13 mouse cellular contexts compared by ENCODE assay signal in genomic region chr11:115768896-115769295, GRCm38 (mm10). TPM values are rescaled to one million over a fixed set of nuclear protein-coding genes. Genes with fewer than 3 reads are reported as not detected.
DNase-seq lines count a peak whose midpoint lies in the region; ATAC-seq and TF ChIP-seq lines count a peak whose summit lies in the region.
"Had no signal": no experiment of that assay in that cellular context is flagged by ENCODE, and none has a peak within 500 bp of the region (broad histone marks: within the 10 kb centered on the region; RNA-seq: fewer than 3 reads in every experiment).

No protein-coding gene starts in this region.

- no peaks in the 10 kb centered on the region for H3K36me3 ChIP-seq in kidney, adult 2 months (ENCODE audit: control insufficient read depth, insufficient read depth, low read length)
- no peaks in the 10 kb centered on the region for H3K36me3 ChIP-seq in kidney, embryonic 14.5 days (ENCODE audit: control insufficient read depth, insufficient read depth, low read length)
- peaks cover 37% of the 10 kb centered on the region for H3K36me3 ChIP-seq in midbrain, embryonic 10.5 days
- no peaks in the 10 kb centered on the region for H3K36me3 ChIP-seq in midbrain, embryonic 16.5 days (ENCODE audit: control insufficient read depth, insufficient read depth, low read length)
- H3K36me3 ChIP-seq in neural tube, embryonic 12.5 days = no peaks in the 10 kb centered on the region
- no peaks in the 10 kb centered on the region for H3K36me3 ChIP-seq in intestine, embryonic 15.5 days

- 49% methylated on average over 3 of the region's 3 CpGs for whole genome bisulfite sequencing in kidney, adult 2 months
- 78% methylated on average over 3 of the region's 3 CpGs for WGBS in kidney, embryonic 14.5 days
- WGBS in midbrain, embryonic 10.5 days = 94% methylated on average over 3 of the region's 3 CpGs
- 82% methylated on average over 3 of the region's 3 CpGs for WGBS in midbrain, embryonic 16.5 days
- WGBS in neural tube, embryonic 12.5 days = 87% methylated on average over 3 of the region's 3 CpGs
- 91% methylated on average over 3 of the region's 3 CpGs for WGBS in intestine, embryonic 15.5 days

- H3K9me3 ChIP-seq in kidney, embryonic 14.5 days (ENCODE audit: control insufficient read depth, low read length) = no peaks in the 10 kb centered on the region
- H3K9me3 ChIP-seq in midbrain, embryonic 10.5 days (replicated peaks) = peaks cover 4% of the 10 kb centered on the region; the same call in 1 of the 2 replicates
- H3K9me3 ChIP-seq in midbrain, embryonic 16.5 days (replicated peaks; ENCODE audit: control insufficient read depth, low read length, poor library complexity, severe bottlenecking) = no peaks in the 10 kb centered on the region
- no peaks in the 10 kb centered on the region for H3K9me3 ChIP-seq in neural tube, embryonic 12.5 days
- H3K9me3 ChIP-seq in intestine, embryonic 15.5 days = no peaks in the 10 kb centered on the region

- peaks cover 13% of the 10 kb centered on the region; the same call in 1 of the 2 replicates for H3K4me1 ChIP-seq in kidney, adult 2 months (ENCODE audit: control insufficient read depth, insufficient read depth, low read length)
- peaks cover 24% of the 10 kb centered on the region for H3K4me1 ChIP-seq in kidney, embryonic 14.5 days (ENCODE audit: control insufficient read depth, insufficient read depth, low read length)
- peaks cover 44% of the 10 kb centered on the region for H3K4me1 ChIP-seq in midbrain, embryonic 10.5 days
- peaks cover 23% of the 10 kb centered on the region for H3K4me1 ChIP-seq in midbrain, embryonic 16.5 days (ENCODE audit: control insufficient read depth, insufficient read depth, low read length)
- peaks cover 21% of the 10 kb centered on the region for H3K4me1 ChIP-seq in neural tube, embryonic 12.5 days
- H3K4me1 ChIP-seq in intestine, embryonic 15.5 days (replicated peaks) = peaks cover 8% of the 10 kb centered on the region; the same call in 1 of the 2 replicates

- DNase-seq in gastrocnemius, adult 2 months = no peak
- no peak for DNase-seq in gastrocnemius, postnatal 25 days
- no peak for DNase-seq in kidney, adult 2 months
- DNase-seq in midbrain, embryonic 10.5 days (ENCODE audit: low spot score) = no peak
- DNase-seq: cerebellum, adult 9-11 months; gastrocnemius, postnatal 14 days; lung, adult 18-20 months; right cerebral cortex, adult 18-20 months had no signal

- no peak for ATAC-seq in kidney, embryonic 14.5 days (ENCODE audit: low FRiP score, low TSS enrichment)
- no peak for ATAC-seq in midbrain, embryonic 16.5 days
- ATAC-seq in neural tube, embryonic 12.5 days (ENCODE audit: low FRiP score, low read depth) = no peak
- no peak for ATAC-seq in intestine, embryonic 15.5 days
- ATAC-seq: intestine, postnatal 0 days had no signal

- no peaks in the 10 kb centered on the region for H3K27me3 ChIP-seq in kidney, adult 2 months (replicated peaks; ENCODE audit: control insufficient read depth, insufficient read depth, low read length)
- no peaks in the 10 kb centered on the region for H3K27me3 ChIP-seq in kidney, embryonic 14.5 days (ENCODE audit: control insufficient read depth, insufficient read depth, low read length)
- H3K27me3 ChIP-seq in midbrain, embryonic 10.5 days (ENCODE audit: low read depth, poor library complexity, severe bottlenecking) = no peaks in the 10 kb centered on the region
- no peaks in the 10 kb centered on the region for H3K27me3 ChIP-seq in midbrain, embryonic 16.5 days (ENCODE audit: control insufficient read depth, insufficient read depth, low read depth, low read length)
- H3K27me3 ChIP-seq in neural tube, embryonic 12.5 days (replicated peaks) = no peaks in the 10 kb centered on the region
- no peaks in the 10 kb centered on the region for H3K27me3 ChIP-seq in intestine, embryonic 15.5 days (replicated peaks)

- TF ChIP-seq POLR2A in kidney, adult 2 months (IDR thresholded peaks at IDR 0.05; ENCODE audit: low read depth, low read length) = no peak

- no peak overlapping the region for H3K9ac ChIP-seq in kidney, embryonic 14.5 days (ENCODE audit: low read depth, low read length)
- H3K9ac ChIP-seq in midbrain, embryonic 16.5 days (ENCODE audit: low read depth, low read length) = no peak overlapping the region
- no peak overlapping the region for H3K9ac ChIP-seq in neural tube, embryonic 12.5 days
- H3K9ac ChIP-seq in intestine, embryonic 15.5 days = no peak overlapping the region

- H3K4me2 ChIP-seq in kidney, embryonic 14.5 days (replicated peaks; ENCODE audit: low read depth, low read length) = no peak overlapping the region
- H3K4me2 ChIP-seq in midbrain, embryonic 16.5 days (ENCODE audit: low read length) = no peak overlapping the region
- 0 out of 2 replicates have a peak overlapping the region, but pooled peaks have one; percentile 9 for H3K4me2 ChIP-seq in neural tube, embryonic 12.5 days (replicated peaks)
- H3K4me2 ChIP-seq in intestine, embryonic 15.5 days (replicated peaks) = no peak overlapping the region

- intact Hi-C loops in gastrocnemius, adult 2 months (cut with DNase I) = no loop called here

- TF ChIP-seq CTCF in gastrocnemius, adult 2 months (IDR thresholded peaks at IDR 0.05) = no peak
- TF ChIP-seq CTCF in kidney, adult 2 months (conservative IDR thresholded peaks at IDR 0.05; ENCODE audit: insufficient read depth, insufficient read length, low read depth, low read length) = no peak

- peak overlapping the region; percentile 100 for H3K27ac ChIP-seq in gastrocnemius, adult 2 months
- peak overlapping the region; percentile 62 for H3K27ac ChIP-seq in kidney, adult 2 months (ENCODE audit: insufficient read depth, low read depth, low read length)
- H3K27ac ChIP-seq in kidney, embryonic 14.5 days (ENCODE audit: low read depth, low read length) = no peak overlapping the region; the same call in 1 of the 2 replicates
- peak overlapping the region; percentile 64; the same call in 1 of the 2 replicates for H3K27ac ChIP-seq in midbrain, embryonic 10.5 days (replicated peaks)
- H3K27ac ChIP-seq in midbrain, embryonic 16.5 days (ENCODE audit: low read length) = no peak overlapping the region
- no peak overlapping the region for H3K27ac ChIP-seq in neural tube, embryonic 12.5 days
- no peak overlapping the region; the same call in 1 of the 2 replicates for H3K27ac ChIP-seq in intestine, embryonic 15.5 days

- H3K4me3 ChIP-seq in gastrocnemius, adult 2 months = peak overlapping the region; percentile 84
- H3K4me3 ChIP-seq in kidney, adult 2 months (ENCODE audit: insufficient read depth, low read depth, low read length) = no peak overlapping the region
- no peak overlapping the region for H3K4me3 ChIP-seq in kidney, embryonic 14.5 days (ENCODE audit: low read length)
- no peak overlapping the region for H3K4me3 ChIP-seq in midbrain, embryonic 10.5 days
- H3K4me3 ChIP-seq in midbrain, embryonic 16.5 days (ENCODE audit: low read depth, low read length) = no peak overlapping the region
- no peak overlapping the region for H3K4me3 ChIP-seq in neural tube, embryonic 12.5 days
- no peak overlapping the region for H3K4me3 ChIP-seq in intestine, embryonic 15.5 days (replicated peaks)

RNA-seq across cellular contexts. Expression of gene Tmem94, which starts 3.7 kb away (rescaled TPM):
- total RNA-seq in gastrocnemius, adult 2 months (2021) = 10 to 100 TPM; 90.6 to 99.5 TPM
- 10 to 100 TPM; 68.5 to 72.2 TPM for total RNA-seq in gastrocnemius, postnatal 25 days (2021)
- 77.1 and 97.8 TPM in 2 replicates for polyA plus RNA-seq in kidney, adult 2 months (2012; rRNA removed)
- polyA plus RNA-seq in kidney, embryonic 14.5 days (2014; fragmentation: Nextera tagmentation; extraction: Ambion mirVana) = 12.4 and 19.9 TPM in 2 replicates
- 39.6 and 45.2 TPM in 2 replicates for polyA plus RNA-seq in midbrain, embryonic 10.5 days (2016; fragmentation: Nextera tagmentation; extraction: Ambion mirVana)
- 25.1 and 25.6 TPM in 2 replicates for polyA plus RNA-seq in midbrain, embryonic 16.5 days (2015; fragmentation: Nextera tagmentation; extraction: Ambion mirVana)
- 32.6 and 34.7 TPM in 2 replicates for polyA plus RNA-seq in neural tube, embryonic 12.5 days (2016; fragmentation: Nextera tagmentation; extraction: Ambion mirVana)
- 18.6 and 20.8 TPM in 2 replicates for polyA plus RNA-seq in intestine, embryonic 15.5 days (2015; fragmentation: Nextera tagmentation; extraction: Ambion mirVana)

RNA-seq across cellular contexts. Expression of gene Caskin2, which starts 44.5 kb away (rescaled TPM):
- total RNA-seq in gastrocnemius, adult 2 months (2021) = 10 to 100 TPM; 14.5 to 19.2 TPM
- 10 to 100 TPM; 13.7 to 13.9 TPM for total RNA-seq in gastrocnemius, postnatal 25 days (2021)
- 36.9 and 46.7 TPM in 2 replicates for polyA plus RNA-seq in kidney, adult 2 months (2012; rRNA removed)
- 14.2 and 17.5 TPM in 2 replicates for polyA plus RNA-seq in kidney, embryonic 14.5 days (2014; fragmentation: Nextera tagmentation; extraction: Ambion mirVana)
- polyA plus RNA-seq in midbrain, embryonic 10.5 days (2016; fragmentation: Nextera tagmentation; extraction: Ambion mirVana) = 17.5 and 18.6 TPM in 2 replicates
- 7.6 and 8.9 TPM in 2 replicates for polyA plus RNA-seq in midbrain, embryonic 16.5 days (2015; fragmentation: Nextera tagmentation; extraction: Ambion mirVana)
- 14.4 and 16.7 TPM in 2 replicates for polyA plus RNA-seq in neural tube, embryonic 12.5 days (2016; fragmentation: Nextera tagmentation; extraction: Ambion mirVana)
- polyA plus RNA-seq in intestine, embryonic 15.5 days (2015; fragmentation: Nextera tagmentation; extraction: Ambion mirVana) = 12.0 and 12.1 TPM in 2 replicates

RNA-seq across cellular contexts. Expression of gene Tsen54, which starts 45.6 kb away (rescaled TPM):
- total RNA-seq in gastrocnemius, adult 2 months (2021) = 1 to 10 TPM; 6.2 to 6.9 TPM
- 1 to 10 TPM; 3.2 to 7.5 TPM for total RNA-seq in gastrocnemius, postnatal 25 days (2021)
- polyA plus RNA-seq in kidney, adult 2 months (2012; rRNA removed) = 36.4 and 43.4 TPM in 2 replicates
- 26.2 and 34.9 TPM in 2 replicates for polyA plus RNA-seq in kidney, embryonic 14.5 days (2014; fragmentation: Nextera tagmentation; extraction: Ambion mirVana)
- 35.3 and 39.7 TPM in 2 replicates for polyA plus RNA-seq in midbrain, embryonic 10.5 days (2016; fragmentation: Nextera tagmentation; extraction: Ambion mirVana)
- polyA plus RNA-seq in midbrain, embryonic 16.5 days (2015; fragmentation: Nextera tagmentation; extraction: Ambion mirVana) = 23.7 and 24.2 TPM in 2 replicates
- polyA plus RNA-seq in neural tube, embryonic 12.5 days (2016; fragmentation: Nextera tagmentation; extraction: Ambion mirVana) = 26.4 and 30.7 TPM in 2 replicates
- 31.3 and 34.9 TPM in 2 replicates for polyA plus RNA-seq in intestine, embryonic 15.5 days (2015; fragmentation: Nextera tagmentation; extraction: Ambion mirVana)

RNA-seq across cellular contexts. Expression of gene Llgl2, which starts 55.0 kb away (rescaled TPM):
- total RNA-seq in gastrocnemius, adult 2 months (2021) = 1 to 10 TPM; 8.3 to 9.8 TPM
- total RNA-seq in gastrocnemius, postnatal 25 days (2021) = 1 to 10 TPM; 7.8 to 9.0 TPM
- polyA plus RNA-seq in kidney, adult 2 months (2012; rRNA removed) = 153 and 166 TPM in 2 replicates
- polyA plus RNA-seq in kidney, embryonic 14.5 days (2014; fragmentation: Nextera tagmentation; extraction: Ambion mirVana) = 24.3 and 28.7 TPM in 2 replicates
- 5.5 and 5.9 TPM in 2 replicates for polyA plus RNA-seq in midbrain, embryonic 10.5 days (2016; fragmentation: Nextera tagmentation; extraction: Ambion mirVana)
- 0.82 and 1.0 TPM in 2 replicates for polyA plus RNA-seq in midbrain, embryonic 16.5 days (2015; fragmentation: Nextera tagmentation; extraction: Ambion mirVana)
- 3.9 and 5.7 TPM in 2 replicates for polyA plus RNA-seq in neural tube, embryonic 12.5 days (2016; fragmentation: Nextera tagmentation; extraction: Ambion mirVana)
- polyA plus RNA-seq in intestine, embryonic 15.5 days (2015; fragmentation: Nextera tagmentation; extraction: Ambion mirVana) = 77.2 and 80.6 TPM in 2 replicates

Comparison
In these comparisons a context has a peak if more than half of its experiments do, and no peak if none do; other contexts are left out.
1. H3K27ac ChIP-seq: peak in gastrocnemius, adult 2 months (single experiment), kidney, adult 2 months (single experiment) and midbrain, embryonic 10.5 days (single experiment); none in kidney, embryonic 14.5 days (single experiment), midbrain, embryonic 16.5 days (single experiment), neural tube, embryonic 12.5 days (single experiment) and intestine, embryonic 15.5 days (single experiment).